Mouse (Mus musculus) cerebellum, adult 2 months (tissue): ENCODE measurements around the gene Pkp3.

Experiments
- CTCF ChIP-seq: fragments of 200-500 bp; IDR thresholded peaks from 2 replicates; pipeline ENCODE4 v1.5.1; 2011; ENCODE audit warnings: low read depth, mild to moderate bottlenecking, control low read depth, low read length, moderate library complexity, borderline replicate concordance; ENCODE audit not compliant: insufficient read depth
- POLR2A ChIP-seq: fragments of 200-500 bp; IDR thresholded peaks from 2 replicates; pipeline ENCODE4 v1.6.1; 2011; ENCODE audit warnings: low read length, control low read depth, borderline replicate concordance; ENCODE audit not compliant: insufficient read depth

DNA sequence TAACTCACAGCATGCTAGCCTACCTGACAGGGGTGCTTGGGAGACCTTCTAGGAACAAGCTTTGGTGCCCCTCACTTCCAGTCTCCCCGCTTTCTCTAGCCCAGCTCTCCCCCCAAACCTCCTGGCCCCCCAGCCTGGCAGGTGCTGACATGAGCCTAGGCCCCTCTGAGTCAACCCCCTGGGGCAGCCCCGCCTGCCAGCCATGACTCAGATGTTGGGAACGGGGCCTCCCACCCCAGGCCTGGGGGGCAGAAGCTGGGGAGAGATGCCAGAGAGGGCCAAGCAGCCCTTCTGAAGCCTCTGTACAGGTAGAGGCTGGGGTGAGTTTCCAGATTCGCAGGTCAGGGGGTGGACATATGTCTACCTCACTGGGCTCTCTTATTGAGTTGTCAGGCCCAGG is 858 bp downstream of the Pkp3 start:
- TF ChIP-seq CTCF (no peak), POLR2A (no peak)
